Mouse (Mus musculus) limb, embryonic 14.5 days (tissue): ENCODE data around the gene Gm49388. TPM values are rescaled to one million over a fixed set of nuclear protein-coding genes. Genes with fewer than 3 reads are reported as not detected.

Experiments used
- ATAC-seq: fragments of 200-750 bp; cut with Nextera tagmentation; 2 replicates; pipeline ENCODE4 v1.8.0; 2017; ENCODE audit warnings: low read depth, moderate number of reproducible peaks, moderate TSS enrichment; ENCODE audit not compliant: low FRiP score
- DNase-seq: peaks from one replicate; pipeline ENCODE4 v3.0.0-alpha.2; 2015; ENCODE audit warnings: low spot score
- H3K27ac ChIP-seq: fragments of 300-500 bp; sonication (generic); replicated peaks from 2 replicates; pipeline ENCODE4 v1.5.1; 2014; ENCODE audit warnings: low read depth, mild to moderate bottlenecking, low read length, moderate library complexity, mixed read lengths
- H3K27me3 ChIP-seq: fragments of 300-500 bp; sonication (generic); 2 replicates; pipeline ENCODE4 v1.6.1; 2014; ENCODE audit warnings: low read length, mixed read lengths; ENCODE audit not compliant: control insufficient read depth, insufficient read depth
- H3K36me3 ChIP-seq: fragments of 300-500 bp; sonication (generic); 2 replicates; pipeline ENCODE4 v1.6.1; 2014; ENCODE audit warnings: mild to moderate bottlenecking, low read length, moderate library complexity, mixed read lengths; ENCODE audit not compliant: control insufficient read depth, insufficient read depth
- H3K4me1 ChIP-seq: fragments of 300-500 bp; sonication (generic); 2 replicates; pipeline ENCODE4 v1.6.1; 2014; ENCODE audit warnings: antibody characterized with exemption, low read length, mixed read lengths; ENCODE audit not compliant: control insufficient read depth, insufficient read depth
- H3K4me2 ChIP-seq: fragments of 300-500 bp; sonication (generic); replicated peaks from 2 replicates; pipeline ENCODE4 v1.6.1; 2014; ENCODE audit warnings: low read depth, mild to moderate bottlenecking, low read length, moderate library complexity; ENCODE audit not compliant: severe bottlenecking
- H3K4me3 ChIP-seq: fragments of 300-500 bp; sonication (generic); replicated peaks from 2 replicates; pipeline ENCODE4 v1.5.1; 2014; ENCODE audit warnings: low read length
- H3K9ac ChIP-seq: fragments of 300-500 bp; sonication (generic); 2 replicates; pipeline ENCODE4 v1.6.1; 2014; ENCODE audit warnings: mild to moderate bottlenecking, low read depth, low read length, moderate library complexity; ENCODE audit not compliant: severe bottlenecking
- H3K9me3 ChIP-seq: fragments of 300-500 bp; sonication (generic); 2 replicates; pipeline ENCODE4 v1.6.1; 2016; ENCODE audit warnings: low read length; ENCODE audit not compliant: control insufficient read depth
- POLR2A ChIP-seq: fragments of 200-500 bp; IDR thresholded peaks from 2 replicates; pipeline ENCODE4 v1.8.0; 2012; ENCODE audit warnings: inconsistent platforms, mild to moderate bottlenecking, moderate library complexity, borderline replicate concordance; ENCODE audit not compliant: insufficient read depth, insufficient read length; ENCODE audit errors: extremely low read depth
- WGBS: fragments of 180-500 bp; shearing (Covaris S2); extraction: QIAGEN DNeasy Blood & Tissue Kit; methylation state at CpG from one replicate; pipeline ENCODE4 v1.1.7; 2014; 5-methylcytosine and 5-hydroxymethylcytosine counted together
- polyA plus RNA-seq, 2 experiments: library from polyadenylated mRNA; depleted of rRNA in 1 of 2; stranded (reverse) in 1 of 2; unstranded in 1 of 2; fragments of >200 nt; fragmentation: Nextera tagmentation in 1 of 2; extraction: Ambion mirVana in 1 of 2; gene quantifications; 2 replicates each; pipeline versions ENCODE4 v1.2.1 to v1.2.3; 2012 to 2014

Gm49388 gene
- polyA plus RNA-seq, 2 experiments, result 0.44 TPM; not detected in 1

DNA sequence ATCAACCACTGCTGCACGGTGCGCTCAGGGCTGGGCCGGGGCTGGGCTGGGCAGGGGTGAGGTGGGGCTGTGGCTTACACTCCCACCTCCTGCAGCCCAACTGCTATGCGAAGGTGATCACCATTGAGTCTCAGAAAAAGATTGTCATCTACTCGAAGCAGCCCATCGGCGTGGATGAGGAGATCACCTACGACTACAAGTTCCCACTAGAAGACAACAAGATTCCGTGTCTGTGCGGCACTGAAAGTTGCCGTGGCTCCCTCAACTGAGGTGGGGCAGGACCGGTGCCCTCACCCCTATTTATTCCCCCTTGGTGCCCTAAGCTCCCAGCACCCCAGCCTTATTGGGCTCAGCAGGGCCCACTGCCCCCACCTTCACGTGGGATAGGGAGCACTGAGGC is 13.8 kb downstream of the Gm49388 start:
- Histone ChIP-seq H3K4me3 (no peak overlapping the region), H3K27me3 (no peaks in the 10 kb centered on the region), H3K36me3 (peaks cover 78% of the 10 kb centered on the region), H3K4me2 (no peak overlapping the region), H3K4me1 (no peaks in the 10 kb centered on the region), H3K27ac (no peak overlapping the region), H3K9ac (no peak overlapping the region), H3K9me3 (no peaks in the 10 kb centered on the region)
- ATAC-seq (no peak), DNase-seq (no peak)
- TF ChIP-seq POLR2A, result no peak
- WGBS, result 90% methylated on average over 13 of the region's 13 CpGs

DNA sequence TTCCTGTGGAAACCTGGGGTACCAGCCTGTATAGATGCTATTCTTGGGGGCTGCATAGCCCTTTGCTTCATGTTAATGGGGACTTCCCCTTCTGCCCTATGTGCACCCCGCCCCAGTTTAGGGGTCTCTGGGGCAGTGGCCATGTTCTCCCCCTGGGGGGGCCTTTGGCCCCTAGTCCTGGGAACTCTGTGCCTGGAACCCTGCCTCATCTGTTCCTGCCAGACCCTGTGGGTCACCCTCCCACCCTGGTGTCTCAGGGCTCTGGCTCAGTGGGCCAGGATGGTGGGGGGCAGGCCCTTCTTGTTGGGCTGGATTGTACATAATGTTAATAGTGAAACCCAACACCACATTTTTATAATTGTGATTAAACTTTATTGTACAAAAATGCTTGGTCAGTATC is 14.3 kb downstream of the Gm49388 start:
- H3K27ac ChIP-seq, result no peak overlapping the region
- no peak for TF ChIP-seq POLR2A
- no peak overlapping the region for H3K4me3 ChIP-seq
- H3K9ac ChIP-seq, result no peak overlapping the region
- no peaks in the 10 kb centered on the region for H3K4me1 ChIP-seq
- 100% methylated on average over 1 of the region's 1 CpGs for WGBS
- H3K36me3 ChIP-seq, result peaks cover 78% of the 10 kb centered on the region
- DNase-seq, result no peak
- H3K27me3 ChIP-seq, result no peaks in the 10 kb centered on the region
- ATAC-seq, result no peak
- H3K9me3 ChIP-seq, result no peaks in the 10 kb centered on the region
- H3K4me2 ChIP-seq, result no peak overlapping the region

DNA sequence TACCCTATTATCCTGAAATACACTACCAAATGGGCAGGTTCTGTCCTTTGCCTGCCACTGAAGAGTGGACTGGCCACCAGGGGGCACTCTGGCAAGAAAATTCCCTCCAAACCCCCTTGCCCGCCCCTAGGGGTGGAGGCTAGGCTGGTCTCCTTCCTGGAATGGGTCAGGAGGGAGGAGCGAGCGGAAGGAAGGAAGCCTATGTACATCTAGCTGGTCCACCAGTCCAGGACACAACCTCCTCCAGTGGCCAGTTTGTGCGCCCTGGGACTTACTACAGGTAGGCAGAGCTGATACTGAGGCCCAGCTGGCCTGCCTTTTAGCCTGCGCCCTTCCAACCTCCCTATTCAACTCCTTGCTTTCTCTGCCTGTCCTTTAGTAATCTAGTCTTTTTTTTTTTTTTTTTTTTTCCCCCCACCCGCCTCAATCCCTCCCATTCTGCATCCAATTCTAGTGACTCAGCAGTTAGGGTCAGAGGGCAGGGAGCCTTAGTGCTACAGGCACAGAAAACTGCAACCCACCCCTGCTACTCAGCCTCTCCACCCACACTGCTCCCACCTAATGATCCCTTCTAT is 15.1 kb downstream of the Gm49388 start, which contains the start of gene Hsd3b7:
Hsd3b7 (plus strand) TSS at position 170 of the 575 bp plus-strand sequence.
- peak within 1 kb of the TSS; percentile 43 for H3K4me2 ChIP-seq
- ATAC-seq (peak; percentile 85), DNase-seq (peak; percentile 91)
- TF ChIP-seq POLR2A, result no peak
- no peak within 1 kb of the TSS for H3K27ac ChIP-seq
- peak within 1 kb of the TSS; percentile 23; the same call in 1 of the 2 replicates for H3K4me3 ChIP-seq
- H3K27me3 ChIP-seq, result no peaks in the 10 kb centered on the region
- H3K4me1 ChIP-seq, result no peaks in the 10 kb centered on the region
- no peaks in the 10 kb centered on the region for H3K9me3 ChIP-seq
- H3K36me3 ChIP-seq, result peaks cover 74% of the 10 kb centered on the region
- peak within 1 kb of the TSS; percentile 2; the same call in 1 of the 2 replicates for H3K9ac ChIP-seq
- WGBS, result 34% methylated on average over 6 of the region's 6 CpGs

- TF ChIP-seq POLR2A, result no peak
- no peaks in the 10 kb centered on the region for H3K9me3 ChIP-seq
- ATAC-seq (no peak), DNase-seq (no peak)
- H3K27me3 ChIP-seq, result no peaks in the 10 kb centered on the region
- H3K9ac ChIP-seq, result peak overlapping the region; percentile 2; the same call in 1 of the 2 replicates
- WGBS, result 86% methylated on average over 8 of the region's 8 CpGs
- H3K4me2 ChIP-seq, result peak overlapping the region; percentile 43; the same call in 1 of the 2 replicates
- H3K4me1 ChIP-seq, result no peaks in the 10 kb centered on the region
- no peak overlapping the region for H3K27ac ChIP-seq
- no peak overlapping the region for H3K4me3 ChIP-seq
- H3K36me3 ChIP-seq, result peaks cover 69% of the 10 kb centered on the region
These were observed 15.7 kb downstream of the Gm49388 start for GRCm38 (mm10) chr7:127801010-127801621.

DNA sequence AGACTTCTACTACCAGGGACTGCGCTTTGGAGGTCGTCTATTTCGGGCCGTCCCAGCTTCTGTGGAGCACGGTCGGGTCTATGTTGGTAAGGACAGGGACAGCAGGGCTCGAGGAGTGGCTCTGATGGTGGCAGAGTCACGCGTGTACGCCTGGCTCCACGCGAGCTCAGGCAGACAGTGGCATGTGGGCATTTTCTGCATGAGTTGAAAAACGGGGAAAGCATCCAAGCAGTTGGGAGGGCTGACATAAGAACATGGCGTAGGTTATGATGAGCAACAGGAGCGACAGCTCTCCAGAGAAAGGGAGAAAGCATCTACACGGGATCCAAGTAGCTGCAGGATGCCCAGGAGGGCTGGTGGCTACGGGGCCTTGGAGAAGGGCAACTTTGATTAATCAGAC is 16.9 kb downstream of the Gm49388 start:
- Histone ChIP-seq H3K27ac (no peak overlapping the region), H3K36me3 (peaks cover 57% of the 10 kb centered on the region), H3K27me3 (no peaks in the 10 kb centered on the region), H3K4me1 (no peaks in the 10 kb centered on the region), H3K4me3 (no peak overlapping the region), H3K4me2 (no peak overlapping the region), H3K9ac (no peak overlapping the region), H3K9me3 (no peaks in the 10 kb centered on the region)
- WGBS, result 92% methylated on average over 17 of the region's 17 CpGs
- TF ChIP-seq POLR2A, result no peak
- no peak for ATAC-seq
- no peak for DNase-seq
